Mouse (Mus musculus) lung, postnatal 0 days (tissue): ENCODE data around the gene Il17rd.

ENCODE experiments used
- CTCF ChIP-seq: IDR thresholded peaks from 2 replicates; pipeline ENCODE4 v1.5.1; 2016; ENCODE audit warnings: antibody characterized with exemption, mild to moderate bottlenecking
- EP300 ChIP-seq: IDR thresholded peaks from 2 replicates; pipeline ENCODE4 v1.6.1; 2016; ENCODE audit warnings: antibody characterized with exemption, mild to moderate bottlenecking, control low read depth

GRCm38 (mm10) chr14:27151432-27151831 lies 112.7 kb downstream of the Il17rd start:
- no peak for TF ChIP-seq CTCF
- 0 out of 2 replicates have a peak, but pooled peaks have one; percentile 36 for TF ChIP-seq EP300
